Mouse (Mus musculus): ENCODE measurements around the gene Car10.
A peak's percentile ranks its signal among the peaks of the same experiment; 100 is the strongest.

Car10 gene

GRCm38 (mm10) chr11:93097941-93098828 lies at the start of gene Car10:
Gene Car10 (plus strand): TSS chr11:93098028.
- DNase-seq (ENCODE audit: low read depth, low spot score), result no peak

DNA sequence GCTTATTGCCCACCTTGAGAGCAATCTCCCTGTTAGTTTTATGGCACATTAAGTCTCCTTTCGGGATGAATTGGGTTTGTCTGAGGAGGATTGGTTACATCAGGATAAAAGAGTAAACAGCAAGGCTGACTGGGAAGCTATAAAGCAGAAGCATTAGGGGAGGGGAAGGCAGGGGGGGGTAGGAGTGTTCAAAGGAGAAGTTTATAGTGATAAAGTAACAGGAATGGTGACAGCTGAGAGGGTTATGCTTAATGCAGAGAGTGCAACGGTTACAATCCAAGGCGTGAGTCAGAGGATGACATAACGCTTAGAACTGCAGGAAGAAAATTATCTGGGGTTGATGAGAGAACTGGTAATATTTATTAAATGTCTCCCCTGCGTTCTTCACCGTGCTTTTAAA lies 32.8 kb upstream of the Car10 start:
- no peak for DNase-seq (ENCODE audit: low read depth, low spot score)

- no peak for DNase-seq (ENCODE audit: low read depth, low spot score)
These were observed 32.1 kb upstream of the Car10 start for GRCm38 (mm10) chr11:93065656-93066181.

DNA sequence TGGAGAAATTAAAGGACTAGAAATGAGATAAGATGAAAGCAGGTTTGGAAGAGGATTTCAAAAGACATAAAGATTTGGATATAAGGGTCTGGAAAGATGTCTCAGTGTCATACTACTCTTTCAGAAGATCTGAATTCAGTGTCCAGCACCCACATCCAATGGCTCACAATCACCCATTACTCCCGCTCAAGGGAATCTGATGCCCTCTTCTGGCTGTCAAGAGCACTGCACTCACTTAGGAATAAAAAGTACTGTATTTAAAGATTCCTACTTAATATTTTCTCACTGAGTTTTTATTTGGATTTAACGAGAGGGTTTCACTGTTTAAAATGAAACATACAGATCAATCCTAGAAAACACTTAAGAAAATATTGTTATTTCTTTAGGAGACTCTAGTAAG lies 2.2 kb upstream of the Car10 start:
- no peak for DNase-seq (ENCODE audit: low read depth, low spot score)

GRCm38 (mm10) chr11:93097001-93097400 lies 827 bp upstream of the Car10 start:
- DNase-seq (ENCODE audit: low read depth, low spot score), result peak; percentile 83

DNA sequence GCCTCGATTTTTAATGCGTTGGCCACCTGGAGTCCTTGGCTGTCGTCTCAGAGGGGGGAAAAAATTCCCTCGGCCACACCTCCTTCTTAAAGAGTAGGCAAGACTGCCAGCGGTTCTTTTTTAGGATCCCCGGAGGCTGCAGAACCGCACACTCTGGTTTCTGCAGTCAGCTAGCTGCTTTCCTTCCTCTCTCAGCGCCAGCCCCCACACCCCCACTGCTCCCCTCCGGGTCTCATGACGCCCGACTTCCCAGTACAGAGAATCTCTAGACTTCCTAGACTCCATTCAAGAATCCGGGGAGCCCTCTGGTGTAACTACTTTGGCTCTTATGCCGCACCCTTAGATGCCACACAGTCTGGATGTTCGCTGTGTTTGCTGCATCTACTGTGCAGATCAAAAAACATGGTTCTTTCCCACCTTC lies 387 bp upstream of the Car10 start:
- DNase-seq (ENCODE audit: low read depth, low spot score), result no peak

DNA sequence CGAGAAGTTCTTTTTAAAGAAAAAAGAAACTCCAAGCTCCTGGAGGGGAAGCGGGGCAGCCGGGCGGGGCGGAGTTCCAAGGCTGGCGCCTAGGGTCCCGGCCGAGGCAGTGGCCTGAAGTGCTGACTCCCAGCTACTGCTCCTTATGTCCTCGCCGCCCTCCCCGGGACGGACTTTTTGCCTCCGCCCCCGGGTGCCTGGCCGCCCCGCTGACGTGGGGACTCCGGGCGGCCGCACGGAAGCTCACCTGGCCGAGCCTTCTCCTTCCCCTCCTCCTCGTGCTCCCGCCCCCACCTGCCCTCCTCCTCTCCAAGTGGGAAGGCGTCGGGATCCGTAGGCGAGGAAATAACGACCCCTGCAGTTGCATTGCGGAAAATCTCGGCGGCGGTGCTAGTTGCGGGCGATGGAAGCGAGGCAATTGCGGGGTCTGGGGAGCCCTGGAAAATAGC lies 1.1 kb downstream of the Car10 start:
- no peak for DNase-seq (ENCODE audit: low read depth, low spot score)

DNA sequence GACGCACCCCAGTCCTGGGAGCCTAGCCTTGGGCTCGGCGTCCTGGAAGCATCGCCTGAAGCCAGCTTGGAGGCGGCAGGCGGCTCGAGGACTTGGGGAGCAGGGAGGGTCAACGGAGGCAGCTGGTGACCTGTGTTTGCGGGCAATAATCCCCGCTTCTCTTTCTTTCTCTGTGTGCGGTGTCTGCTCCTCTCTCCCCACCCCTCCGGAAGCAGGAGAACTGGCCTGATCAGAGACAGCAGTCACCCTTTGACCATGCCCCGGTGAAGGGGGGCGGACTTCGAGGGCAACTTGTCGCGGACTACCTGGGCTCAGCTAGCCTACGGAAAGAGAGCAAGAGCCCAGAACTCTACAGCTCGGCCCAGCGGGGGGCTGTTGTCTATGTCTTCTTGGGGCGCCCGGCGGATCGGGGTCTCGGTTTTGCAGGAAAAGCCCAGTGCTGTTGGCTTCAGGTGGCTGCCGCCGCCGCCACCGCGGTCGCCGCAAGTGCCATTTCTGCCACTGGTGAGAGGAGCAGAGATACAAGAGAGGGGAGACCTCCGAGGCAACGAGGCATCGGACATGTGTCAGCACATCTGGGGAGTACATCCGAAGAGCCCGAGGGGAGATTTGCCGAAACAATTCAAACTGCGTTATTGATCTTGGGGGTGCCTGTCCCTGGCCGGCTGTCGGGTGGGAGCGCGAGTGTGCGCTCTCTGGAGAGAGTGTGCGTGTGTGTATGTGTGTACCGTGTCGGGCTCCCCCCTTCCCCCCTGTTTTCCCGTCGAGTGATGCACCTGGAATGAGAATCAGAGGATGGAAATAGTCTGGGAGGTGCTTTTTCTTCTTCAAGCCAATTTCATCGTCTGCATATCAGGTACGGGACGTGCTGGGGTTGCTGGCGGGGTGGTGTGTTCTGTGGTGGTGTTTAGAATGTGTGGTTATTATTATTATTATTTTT lies 1.9 kb downstream of the Car10 start:
- no peak for DNase-seq (ENCODE audit: low read depth, low spot score)

DNA sequence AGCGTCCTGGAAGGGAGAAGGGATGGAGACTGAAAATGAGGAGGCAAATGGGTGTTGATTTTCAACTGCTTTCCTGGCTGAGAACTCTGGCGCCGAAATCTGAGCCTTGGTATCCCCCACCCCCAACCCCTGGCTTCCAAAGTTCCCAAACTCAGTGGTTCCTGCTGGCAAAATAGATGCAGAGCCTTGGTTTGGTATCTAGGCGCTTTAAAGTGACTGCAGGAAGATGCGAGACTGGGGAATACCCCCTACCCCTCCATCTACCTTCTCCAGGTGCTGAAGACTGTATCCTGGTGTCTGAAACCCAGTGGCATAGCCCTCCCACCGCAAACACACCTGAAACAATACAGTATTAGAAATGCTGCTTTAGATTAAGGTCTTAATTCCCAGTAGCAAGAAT lies 2.8 kb downstream of the Car10 start:
- DNase-seq (ENCODE audit: low read depth, low spot score), result no peak

GRCm38 (mm10) chr11:93101106-93101505 lies 3.3 kb downstream of the Car10 start:
- no peak for DNase-seq (ENCODE audit: low read depth, low spot score)

- DNase-seq (ENCODE audit: low read depth, low spot score), result no peak
These were observed 4.5 kb downstream of the Car10 start for GRCm38 (mm10) chr11:93102321-93102720.

DNA sequence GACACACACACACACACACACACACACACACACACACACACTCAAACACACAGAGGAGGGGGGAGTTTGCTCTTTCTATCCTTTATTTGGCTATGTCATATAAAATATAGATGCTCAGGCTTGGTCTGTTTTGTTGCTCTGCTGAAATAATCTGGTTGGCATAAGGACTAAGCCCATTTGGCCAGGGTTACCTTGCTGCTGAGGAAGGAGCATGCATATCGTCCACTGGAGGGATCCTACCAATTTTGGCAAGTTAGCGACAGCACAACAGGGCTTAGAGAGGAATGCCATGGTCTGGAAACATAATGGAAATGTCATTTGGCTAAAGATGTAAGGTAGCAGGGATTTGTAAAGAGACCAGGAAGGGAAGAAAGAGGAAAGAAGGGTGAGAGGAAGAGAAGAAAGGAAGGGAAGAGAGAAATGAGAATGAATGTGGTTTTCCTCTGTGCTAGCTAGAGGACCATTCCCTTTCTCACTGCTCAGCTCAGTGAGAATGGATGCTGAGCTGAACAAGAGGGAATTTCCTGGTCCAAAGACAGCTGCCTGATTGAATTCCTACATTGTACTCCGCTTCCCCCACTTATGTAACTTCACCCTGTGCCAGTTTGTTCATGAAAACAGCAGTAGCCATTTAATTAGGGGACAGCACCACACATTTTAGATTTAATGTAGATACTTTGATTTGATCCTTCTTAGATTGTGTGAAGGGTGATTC lies 5.4 kb downstream of the Car10 start:
- no peak for DNase-seq (ENCODE audit: low read depth, low spot score)

GRCm38 (mm10) chr11:93109451-93109850 lies 11.6 kb downstream of the Car10 start:
- no peak for DNase-seq (ENCODE audit: low read depth, low spot score)

DNA sequence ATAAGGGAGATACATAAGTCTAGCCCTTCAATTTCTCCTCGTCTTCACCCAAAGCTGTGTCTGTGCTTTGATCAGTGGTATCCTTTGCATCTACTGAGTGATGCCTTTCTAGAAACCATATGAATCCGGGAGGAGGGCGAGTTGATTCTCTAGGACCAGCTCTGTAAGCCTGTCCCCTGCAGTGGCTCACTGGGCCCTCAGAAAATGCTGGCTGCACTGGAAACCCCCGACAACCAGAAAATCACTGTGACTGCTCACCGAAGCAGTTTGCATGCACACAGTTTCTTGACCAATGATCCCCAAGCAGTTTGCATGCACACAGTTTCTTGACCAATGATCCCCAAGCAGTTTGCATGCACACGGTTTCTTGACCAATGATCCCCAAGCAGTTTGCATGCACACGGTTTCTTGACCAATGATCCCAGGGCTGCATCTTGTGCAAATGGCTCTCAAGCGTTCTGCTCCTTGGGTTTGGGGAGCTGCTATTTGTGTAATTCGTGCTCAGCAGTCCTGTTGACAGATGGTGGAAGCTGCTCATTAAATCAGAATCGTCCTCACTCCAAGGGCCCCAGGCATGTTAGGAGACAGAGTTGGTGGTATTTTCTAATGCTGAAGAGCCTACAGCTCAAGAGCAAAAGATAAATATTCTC lies 23.1 kb downstream of the Car10 start:
- DNase-seq (ENCODE audit: low read depth, low spot score), result no peak

- DNase-seq (ENCODE audit: low read depth, low spot score), result no peak
These were observed 25.9 kb downstream of the Car10 start for GRCm38 (mm10) chr11:93123691-93124090.

DNA sequence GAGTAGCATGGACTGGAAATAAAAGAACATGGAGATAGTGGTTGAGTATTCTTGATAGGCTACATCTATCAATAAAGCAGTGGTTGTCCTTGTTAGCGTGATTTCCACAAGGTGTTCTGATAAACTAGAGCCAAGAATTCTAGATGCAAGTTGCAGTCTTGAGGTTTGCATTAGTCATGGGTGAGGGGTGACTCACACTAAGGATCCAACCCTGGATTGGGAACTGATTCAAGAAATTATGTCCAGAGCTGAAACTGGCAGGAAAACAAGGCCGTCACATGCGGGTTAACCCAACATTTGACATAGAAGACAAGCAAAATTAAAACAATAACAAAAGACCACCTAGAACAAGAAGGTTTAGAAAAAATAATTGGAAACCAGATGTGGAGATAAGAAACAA lies 28.6 kb downstream of the Car10 start:
- no peak for DNase-seq (ENCODE audit: low read depth, low spot score)

- no peak for DNase-seq (ENCODE audit: low read depth, low spot score)
These were observed 30.7 kb downstream of the Car10 start for GRCm38 (mm10) chr11:93128481-93128880.

DNA sequence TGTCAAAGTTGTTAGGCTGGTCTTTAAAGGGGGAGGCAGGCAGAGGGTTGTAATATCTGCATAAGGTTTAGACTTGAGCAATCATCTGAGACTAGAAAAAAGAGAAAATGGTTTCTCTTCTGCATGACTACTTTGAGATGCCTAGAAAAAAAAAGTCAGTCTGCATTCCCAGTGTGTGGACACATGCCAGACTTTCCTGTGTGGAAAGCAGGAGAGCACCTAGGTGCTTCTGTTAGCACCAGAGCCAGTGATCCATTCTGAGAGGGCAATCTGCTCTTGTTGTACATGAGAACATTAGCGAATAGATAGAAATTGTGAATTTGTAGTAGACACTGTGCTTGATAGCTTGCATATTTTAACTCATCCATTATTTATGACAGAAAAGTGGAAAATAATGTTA lies 40.0 kb downstream of the Car10 start:
- no peak for DNase-seq (ENCODE audit: low read depth, low spot score)

DNA sequence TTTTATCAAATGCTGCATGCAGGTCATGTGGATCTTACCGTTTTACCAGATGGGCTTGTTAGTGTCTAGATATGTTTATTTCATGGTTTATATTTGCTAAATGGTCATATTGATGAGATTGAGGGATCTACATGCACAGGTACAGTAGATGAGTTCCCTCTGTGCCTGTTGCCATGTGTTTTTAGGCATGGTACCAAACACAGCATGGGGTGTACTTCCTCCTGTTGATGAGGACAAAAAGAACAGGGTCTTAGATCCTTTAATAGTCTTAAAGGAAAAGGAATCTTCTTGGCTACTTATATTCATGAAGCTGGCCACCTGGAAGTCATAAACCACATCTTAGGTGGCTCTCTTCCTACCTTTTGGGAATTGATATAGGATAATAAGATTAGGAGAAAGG lies 43.9 kb downstream of the Car10 start:
- DNase-seq (ENCODE audit: low read depth, low spot score), result no peak

DNA sequence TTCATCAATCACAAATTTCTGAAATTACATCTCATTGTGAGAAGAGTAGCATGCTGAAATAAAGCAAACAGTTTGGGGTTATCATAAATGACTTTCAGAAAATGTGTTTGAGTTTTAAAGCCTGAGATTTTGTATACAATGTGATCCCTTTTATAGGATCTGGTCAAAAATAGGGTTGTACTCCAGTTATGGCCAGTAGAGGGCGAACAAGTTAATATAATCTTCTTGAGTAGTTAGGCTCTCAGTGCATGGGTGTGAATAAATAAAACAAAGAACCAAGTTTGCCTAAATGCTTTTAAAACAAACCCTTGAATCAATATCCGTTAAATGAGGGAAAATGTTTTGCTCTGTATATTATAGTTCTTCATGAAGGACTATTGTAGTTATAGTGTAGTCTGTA lies 46.7 kb downstream of the Car10 start:
- peak; percentile 32 for DNase-seq (ENCODE audit: low read depth, low spot score)

GRCm38 (mm10) chr11:93154910-93155309 lies 57.1 kb downstream of the Car10 start:
- DNase-seq (ENCODE audit: low read depth, low spot score), result no peak
